Mouse (Mus musculus): ENCODE results near the gene Aurka. TPM values are rescaled to one million over a fixed set of nuclear protein-coding genes. Genes with fewer than 3 reads are reported as not detected.

The Aurka gene
- polyA plus RNA-seq, 1 experiment from 2014 or later = 114 TPM

DNA sequence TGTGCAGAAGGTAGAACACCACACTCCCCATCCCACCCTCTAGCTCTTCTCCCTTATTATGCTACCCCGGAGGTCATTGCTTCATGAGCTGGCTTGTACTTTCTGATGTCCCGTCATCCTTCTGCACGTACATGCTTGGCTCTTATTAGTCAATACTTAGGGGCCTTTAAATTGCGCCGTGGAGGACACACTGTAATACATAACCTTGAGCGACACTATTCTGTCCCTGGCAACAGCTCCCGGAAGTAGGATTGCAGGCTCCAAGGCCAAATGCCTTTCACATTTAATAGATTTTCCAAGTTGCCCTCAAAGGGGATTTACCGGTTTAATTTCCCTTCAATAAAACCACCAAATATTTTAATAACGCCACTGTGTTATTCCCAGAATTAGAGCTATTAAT is 58.6 kb downstream of the Aurka start:
- no peak overlapping the region for H3K9ac ChIP-seq
- no peak overlapping the region for H3K4me2 ChIP-seq (replicated peaks)
- no peaks in the 10 kb centered on the region for H3K27me3 ChIP-seq
- 0 out of 2 replicates have a peak, but pooled peaks cover 3% of the 10 kb centered on the region for H3K4me1 ChIP-seq
- H3K27ac ChIP-seq = no peak overlapping the region
- no peak overlapping the region for H3K4me3 ChIP-seq
- H3K36me3 ChIP-seq = no peaks in the 10 kb centered on the region
- WGBS = 72% methylated on average over 9 of the region's 9 CpGs
- peaks cover 6% of the 10 kb centered on the region for H3K9me3 ChIP-seq
- no peak for ATAC-seq (ENCODE audit: low FRiP score, low read depth)

DNA sequence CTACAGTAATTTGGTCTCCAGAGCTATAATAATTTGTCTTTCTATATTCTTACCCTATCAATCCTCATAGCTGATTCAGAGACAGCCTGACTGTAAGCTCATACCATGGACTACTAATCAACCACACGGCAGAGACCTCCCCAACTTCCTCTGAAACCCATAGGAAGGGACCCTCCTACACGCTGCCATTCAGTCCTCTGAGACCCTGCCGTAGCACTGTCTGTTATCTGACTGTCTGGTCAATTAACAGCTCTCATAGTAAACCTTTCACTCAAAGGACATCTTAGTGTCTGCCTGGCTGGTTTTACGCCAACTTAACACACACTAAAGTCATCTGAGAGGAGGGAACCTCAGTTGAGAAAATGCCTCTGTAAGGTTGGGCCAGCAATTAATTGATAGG is 63.8 kb downstream of the Aurka start:
- Histone ChIP-seq H3K4me2 (replicated peaks) (no peak overlapping the region), H3K27me3 (no peaks in the 10 kb centered on the region), H3K4me3 (no peak overlapping the region), H3K9me3 (no peaks in the 10 kb centered on the region), H3K36me3 (no peaks in the 10 kb centered on the region), H3K4me1 (0 out of 2 replicates have a peak, but pooled peaks cover under 1% of the 10 kb centered on the region), H3K9ac (no peak overlapping the region), H3K27ac (no peak overlapping the region)
- ATAC-seq (ENCODE audit: low FRiP score, low read depth) = no peak
- 56% methylated on average over 4 of the region's 4 CpGs for WGBS

Other genes starting within 250 kb of the Aurka start
- 0.14 TPM in 2 replicates for gene Mc3r, start 122.0 kb downstream of the Aurka start, polyA plus RNA-seq (2015; fragmentation: Nextera tagmentation; extraction: Ambion mirVana)
- gene Fam210b, start 25.0 kb downstream of the Aurka start, polyA plus RNA-seq (2015; fragmentation: Nextera tagmentation; extraction: Ambion mirVana) = 19.0 and 20.3 TPM in 2 replicates
- gene Cstf1, start 146 bp upstream of the Aurka start, polyA plus RNA-seq (2015; fragmentation: Nextera tagmentation; extraction: Ambion mirVana) = 39.4 and 39.5 TPM in 2 replicates
- gene Cass4, start 23.3 kb upstream of the Aurka start, polyA plus RNA-seq (2015; fragmentation: Nextera tagmentation; extraction: Ambion mirVana) = 0.23 and 0.37 TPM in 2 replicates
- gene Rtf2, start 70.0 kb upstream of the Aurka start, polyA plus RNA-seq (2015; fragmentation: Nextera tagmentation; extraction: Ambion mirVana) = 69.1 and 71.3 TPM in 2 replicates
- 1.6 and 2.2 TPM in 2 replicates for gene Gcnt7, start 88.1 kb upstream of the Aurka start, polyA plus RNA-seq (2015; fragmentation: Nextera tagmentation; extraction: Ambion mirVana)
- 0.22 and 0.49 TPM in 2 replicates for gene Fam209, start 102.0 kb upstream of the Aurka start, polyA plus RNA-seq (2015; fragmentation: Nextera tagmentation; extraction: Ambion mirVana)
- gene Tfap2c, start 179.1 kb upstream of the Aurka start, polyA plus RNA-seq (2015; fragmentation: Nextera tagmentation; extraction: Ambion mirVana) = 4.0 and 4.9 TPM in 2 replicates